Mouse (Mus musculus) heart, embryonic 13.5 days (tissue): ENCODE data around the gene Pi4ka. TPM values are rescaled to one million over a fixed set of nuclear protein-coding genes. Genes with fewer than 3 reads are reported as not detected.
A peak's percentile ranks its signal among the peaks of the same experiment; 100 is the strongest.

Source experiments
- ATAC-seq: fragments of 200-750 bp; cut with Nextera tagmentation; 2 replicates; pipeline ENCODE4 v1.8.0; 2017; ENCODE audit warnings: moderate TSS enrichment; ENCODE audit not compliant: insufficient number of reproducible peaks, low FRiP score, low TSS enrichment; ENCODE audit errors: extremely low read depth
- H3K27ac ChIP-seq: fragments of 300-500 bp; sonication (generic); replicated peaks from 2 replicates; pipeline ENCODE4 v1.5.1; 2015; ENCODE audit warnings: moderate library complexity, mild to moderate bottlenecking, inconsistent platforms
- H3K27me3 ChIP-seq: fragments of 300-500 bp; sonication (generic); replicated peaks from 2 replicates; pipeline ENCODE4 v1.6.1; 2015; ENCODE audit warnings: mild to moderate bottlenecking, inconsistent platforms
- H3K36me3 ChIP-seq: fragments of 300-500 bp; sonication (generic); 2 replicates; pipeline ENCODE4 v1.6.1; 2015; ENCODE audit warnings: mild to moderate bottlenecking, inconsistent platforms
- H3K4me1 ChIP-seq: fragments of 300-500 bp; sonication (generic); 2 replicates; pipeline ENCODE4 v1.6.1; 2015; ENCODE audit warnings: inconsistent platforms
- H3K4me2 ChIP-seq: fragments of 300-500 bp; sonication (generic); 2 replicates; pipeline ENCODE4 v1.6.1; 2015; ENCODE audit warnings: inconsistent platforms, mild to moderate bottlenecking, moderate library complexity
- H3K4me3 ChIP-seq: fragments of 300-500 bp; sonication (generic); 2 replicates; pipeline ENCODE4 v1.5.1; 2015; ENCODE audit warnings: moderate library complexity, mild to moderate bottlenecking, inconsistent platforms
- H3K9ac ChIP-seq: fragments of 300-500 bp; sonication (generic); 2 replicates; pipeline ENCODE4 v1.6.1; 2015; ENCODE audit warnings: inconsistent platforms, mild to moderate bottlenecking, moderate library complexity
- H3K9me3 ChIP-seq: fragments of 300-500 bp; sonication (generic); 2 replicates; pipeline ENCODE4 v1.6.1; 2016; ENCODE audit warnings: inconsistent platforms
- WGBS: fragments of 180-500 bp; shearing (Covaris S2); methylation state at CpG from one replicate; pipeline ENCODE4 v1.1.7; 2015; ENCODE audit warnings: mixed read lengths; 5-methylcytosine and 5-hydroxymethylcytosine counted together
- polyA plus RNA-seq: library from polyadenylated mRNA; unstranded; fragments of >200 nt; fragmentation: Nextera tagmentation; extraction: Ambion mirVana; gene quantifications from 2 replicates; pipeline ENCODE4 v1.2.1, GENCODE M21; 2015

The Pi4ka gene
- polyA plus RNA-seq, 1 experiment from 2014 or later, result 29.0 TPM

DNA sequence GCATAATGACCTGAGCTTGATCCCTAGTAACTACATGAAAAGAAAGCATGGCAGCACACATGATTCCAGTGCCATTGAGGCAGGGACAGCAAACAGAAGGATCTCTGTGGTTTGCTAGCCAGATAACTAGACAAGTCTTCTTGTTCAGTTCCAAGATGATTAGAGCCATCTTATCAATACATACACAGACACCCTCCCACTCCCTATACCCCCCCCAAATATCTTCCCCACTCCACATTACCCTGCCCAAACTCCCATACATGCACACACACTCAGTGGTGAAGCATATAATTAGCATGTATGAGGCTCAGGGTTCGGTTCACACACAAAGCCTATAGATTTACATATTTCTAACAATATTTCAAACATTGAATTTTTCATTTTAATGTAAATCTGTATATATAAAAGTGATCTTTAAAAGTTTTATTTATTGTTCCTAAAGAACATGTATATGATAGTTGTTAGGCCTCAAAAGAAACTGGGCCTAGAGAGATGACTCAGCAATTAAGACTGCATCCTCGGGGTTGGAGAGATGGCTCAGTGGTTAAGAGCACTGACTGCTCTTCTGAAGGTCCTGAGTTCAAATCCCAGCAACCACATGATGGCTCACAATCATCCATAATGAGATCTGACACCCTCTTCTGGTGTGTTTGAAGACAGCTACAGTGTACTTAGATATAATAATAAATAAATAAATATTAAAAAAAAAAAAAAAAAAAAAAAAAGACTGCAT is 22.4 kb downstream of the Pi4ka start:
- no peaks in the 10 kb centered on the region for H3K27me3 ChIP-seq
- H3K4me3 ChIP-seq, result no peak overlapping the region
- peaks cover 55% of the 10 kb centered on the region for H3K36me3 ChIP-seq
- 77% methylated on average over 2 of the region's 2 CpGs for WGBS
- H3K9ac ChIP-seq, result no peak overlapping the region
- no peak overlapping the region for H3K27ac ChIP-seq
- no peak overlapping the region for H3K4me2 ChIP-seq
- H3K4me1 ChIP-seq, result peaks cover 6% of the 10 kb centered on the region
- no peak for ATAC-seq
- H3K9me3 ChIP-seq, result no peaks in the 10 kb centered on the region

DNA sequence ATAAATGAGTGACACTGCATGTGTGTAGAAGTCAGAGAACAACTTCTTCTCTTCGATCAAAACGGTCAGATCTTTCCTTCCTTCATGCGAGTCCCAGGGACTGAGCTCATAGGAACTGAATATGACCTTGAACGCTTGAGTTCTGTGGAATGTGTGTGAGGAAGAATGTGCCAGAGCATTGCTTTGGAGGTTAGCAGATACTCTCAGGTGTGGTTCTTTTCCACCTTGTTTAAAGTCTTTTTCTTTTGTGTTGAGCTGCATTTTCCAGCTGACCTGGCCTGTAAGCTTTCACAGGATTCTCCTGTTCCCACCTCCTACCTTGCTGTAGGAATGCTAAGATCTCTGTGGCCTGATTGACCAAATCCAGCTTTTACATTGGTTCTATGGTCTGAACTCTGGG is 23.8 kb downstream of the Pi4ka start:
- Histone ChIP-seq H3K9ac (no peak overlapping the region), H3K9me3 (no peaks in the 10 kb centered on the region), H3K4me2 (no peak overlapping the region), H3K4me3 (no peak overlapping the region), H3K27me3 (no peaks in the 10 kb centered on the region), H3K36me3 (peaks cover 62% of the 10 kb centered on the region), H3K27ac (peak overlapping the region; percentile 37), H3K4me1 (peaks cover 6% of the 10 kb centered on the region)
- 74% methylated on average over 4 of the region's 4 CpGs for WGBS
- no peak for ATAC-seq

DNA sequence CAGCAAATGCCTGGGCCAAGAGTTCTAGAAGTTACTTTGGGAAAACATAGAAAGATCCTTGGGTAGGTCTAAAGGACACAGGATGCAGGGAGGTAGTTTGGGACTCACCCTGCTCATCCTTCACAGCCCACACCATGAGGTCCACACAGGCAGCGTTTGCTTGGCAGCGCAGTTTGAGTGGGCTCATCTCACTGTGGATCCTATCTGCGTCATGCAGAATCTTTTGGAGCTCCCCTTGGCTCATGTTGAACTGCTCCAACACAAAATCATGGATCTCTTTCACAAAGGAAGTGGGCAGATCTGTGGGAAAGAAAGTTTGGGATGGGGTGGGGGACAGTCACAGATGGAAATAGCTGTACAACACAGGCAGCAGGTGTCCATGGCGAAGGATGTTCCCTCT is 47.3 kb downstream of the Pi4ka start:
- H3K9ac ChIP-seq, result no peak overlapping the region
- H3K9me3 ChIP-seq, result no peaks in the 10 kb centered on the region
- no peaks in the 10 kb centered on the region for H3K4me1 ChIP-seq
- ATAC-seq, result no peak
- no peak overlapping the region for H3K27ac ChIP-seq
- no peak overlapping the region for H3K4me2 ChIP-seq
- no peak overlapping the region for H3K4me3 ChIP-seq
- WGBS, result 94% methylated on average over 4 of the region's 4 CpGs
- no peaks in the 10 kb centered on the region for H3K27me3 ChIP-seq
- H3K36me3 ChIP-seq, result peaks cover 77% of the 10 kb centered on the region

DNA sequence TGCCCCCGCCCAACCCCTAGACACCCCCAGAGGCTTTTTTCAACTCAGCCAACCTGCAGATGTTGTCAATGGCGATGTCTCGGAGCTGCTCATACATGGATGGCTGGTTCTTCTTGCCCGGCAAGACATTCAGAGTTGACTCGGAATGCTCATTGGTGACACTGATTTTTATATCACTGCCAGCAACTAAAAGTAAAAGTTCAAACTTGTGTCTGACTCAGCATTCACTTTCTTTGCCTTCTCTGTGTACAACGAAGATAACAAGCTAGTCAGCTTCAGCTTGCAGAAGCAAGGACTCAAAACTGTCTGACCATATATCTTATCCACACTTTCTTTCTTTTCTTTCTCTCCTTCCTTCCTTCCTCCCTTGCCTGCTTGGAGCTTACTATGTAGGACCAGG is 50.1 kb downstream of the Pi4ka start:
- WGBS, result 83% methylated on average over 6 of the region's 6 CpGs
- Histone ChIP-seq H3K9ac (no peak overlapping the region), H3K9me3 (no peaks in the 10 kb centered on the region), H3K4me3 (no peak overlapping the region), H3K4me2 (no peak overlapping the region), H3K4me1 (no peaks in the 10 kb centered on the region), H3K27me3 (no peaks in the 10 kb centered on the region), H3K36me3 (peaks cover 84% of the 10 kb centered on the region), H3K27ac (no peak overlapping the region)
- ATAC-seq, result no peak

DNA sequence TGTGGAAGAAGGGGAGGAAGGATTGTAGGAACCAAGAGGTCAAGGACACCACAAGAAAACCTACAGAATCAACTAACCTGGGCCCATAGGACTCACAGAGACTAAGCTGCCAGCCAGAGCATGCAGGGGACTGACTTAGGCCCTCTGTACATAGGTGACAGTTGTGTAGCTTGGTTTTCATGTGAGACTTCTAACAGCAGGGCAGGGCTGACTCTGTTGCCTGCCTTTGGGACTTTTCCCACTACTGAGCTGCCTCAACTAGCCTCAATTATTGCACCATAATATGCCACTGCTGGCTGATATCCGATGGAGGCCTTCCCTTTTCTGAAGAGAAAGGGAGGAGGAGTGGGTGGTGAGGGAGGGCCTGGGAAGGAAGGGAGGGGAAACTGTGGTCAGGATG is 59.3 kb downstream of the Pi4ka start:
- no peaks in the 10 kb centered on the region for H3K27me3 ChIP-seq
- H3K9ac ChIP-seq, result no peak overlapping the region
- H3K36me3 ChIP-seq, result peaks cover 76% of the 10 kb centered on the region
- no peaks in the 10 kb centered on the region for H3K9me3 ChIP-seq
- 79% methylated on average over 1 of the region's 1 CpGs for WGBS
- no peak overlapping the region for H3K27ac ChIP-seq
- H3K4me3 ChIP-seq, result no peak overlapping the region
- ATAC-seq, result no peak
- no peaks in the 10 kb centered on the region; the same call in 1 of the 2 replicates for H3K4me1 ChIP-seq
- no peak overlapping the region for H3K4me2 ChIP-seq

DNA sequence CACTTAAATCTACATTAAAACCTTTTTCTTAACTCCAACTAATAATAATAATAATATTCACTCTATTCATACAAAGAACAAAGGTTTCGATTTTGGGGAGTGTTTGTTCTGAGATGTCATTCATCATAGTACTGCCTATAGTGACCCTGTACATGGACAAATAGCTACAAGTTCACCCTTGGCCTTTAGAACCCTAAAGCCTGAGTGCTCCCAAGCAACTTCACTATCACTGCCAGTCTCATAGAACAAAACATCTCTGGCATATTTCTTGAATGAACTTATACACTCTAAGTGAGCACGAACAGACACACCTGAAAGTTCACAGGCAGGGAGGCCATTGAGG is 60.3 kb downstream of the Pi4ka start:
- Histone ChIP-seq H3K27ac (no peak overlapping the region), H3K4me2 (no peak overlapping the region), H3K4me1 (no peaks in the 10 kb centered on the region; the same call in 1 of the 2 replicates), H3K9me3 (no peaks in the 10 kb centered on the region), H3K4me3 (no peak overlapping the region), H3K36me3 (peaks cover 66% of the 10 kb centered on the region), H3K27me3 (no peaks in the 10 kb centered on the region), H3K9ac (no peak overlapping the region)
- WGBS, result 81% methylated on average over 2 of the region's 2 CpGs
- no peak for ATAC-seq

DNA sequence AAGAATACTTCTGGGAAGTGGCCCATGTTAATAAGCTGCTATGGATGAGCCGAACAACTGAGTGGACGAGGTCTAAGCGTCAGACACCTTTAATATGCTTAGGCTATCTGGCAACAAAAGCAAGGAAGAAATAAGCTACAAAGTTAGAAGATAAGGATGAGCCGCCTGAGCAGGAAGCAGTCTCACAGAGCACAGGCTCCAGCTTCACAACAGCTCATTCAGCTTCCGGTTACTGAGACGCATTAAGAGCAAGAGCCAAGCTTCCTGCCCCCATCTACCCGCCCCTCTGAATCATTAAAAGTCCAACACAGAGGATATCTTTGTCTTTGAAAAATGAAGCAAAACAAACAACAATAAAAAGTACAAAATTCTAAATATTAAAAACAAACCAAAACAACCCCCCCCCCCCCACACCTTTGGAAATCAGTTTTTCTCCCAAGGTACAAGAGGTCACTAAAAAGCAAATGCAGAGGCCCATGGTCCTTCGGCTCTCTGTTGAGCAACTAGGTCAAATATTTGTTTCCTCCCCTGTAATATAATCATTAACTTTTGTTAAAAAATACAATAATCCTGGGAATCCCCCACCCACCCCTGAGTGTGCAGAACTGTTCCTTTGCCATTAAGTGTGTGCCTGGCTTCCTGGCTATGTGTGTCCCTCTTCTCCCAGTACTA is 60.8 kb downstream of the Pi4ka start:
- ATAC-seq, result no peak
- H3K4me3 ChIP-seq, result no peak overlapping the region
- H3K9ac ChIP-seq, result no peak overlapping the region
- no peaks in the 10 kb centered on the region for H3K9me3 ChIP-seq
- 63% methylated on average over 8 of the region's 8 CpGs for whole genome bisulfite sequencing
- H3K4me2 ChIP-seq, result no peak overlapping the region
- H3K27me3 ChIP-seq, result no peaks in the 10 kb centered on the region
- peaks cover 61% of the 10 kb centered on the region for H3K36me3 ChIP-seq
- no peak overlapping the region for H3K27ac ChIP-seq
- no peaks in the 10 kb centered on the region; the same call in 1 of the 2 replicates for H3K4me1 ChIP-seq

DNA sequence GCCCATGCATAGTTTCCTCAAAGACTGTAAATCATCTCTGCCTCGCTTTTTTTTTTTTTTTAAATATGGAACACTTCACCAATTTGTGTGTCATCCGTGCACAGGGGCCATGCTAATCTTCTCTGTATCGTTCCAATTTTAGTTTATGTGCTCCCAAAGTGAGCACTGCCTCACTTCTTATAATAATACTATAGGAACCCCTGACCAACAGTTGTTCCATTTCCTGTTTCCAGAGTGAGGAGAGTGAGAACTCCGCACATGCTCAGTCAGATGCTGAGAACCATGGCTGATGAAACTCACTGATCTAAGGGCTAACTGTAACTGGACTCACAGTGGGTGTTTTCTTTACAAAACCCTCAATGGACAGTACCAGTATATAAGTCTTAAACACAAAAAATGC is 64.3 kb downstream of the Pi4ka start:
- no peaks in the 10 kb centered on the region for H3K27me3 ChIP-seq
- no peak for ATAC-seq
- no peak overlapping the region for H3K27ac ChIP-seq
- WGBS, result 77% methylated on average over 4 of the region's 4 CpGs
- no peak overlapping the region for H3K4me2 ChIP-seq
- no peaks in the 10 kb centered on the region; the same call in 1 of the 2 replicates for H3K4me1 ChIP-seq
- no peak overlapping the region for H3K4me3 ChIP-seq
- no peaks in the 10 kb centered on the region for H3K9me3 ChIP-seq
- peaks cover 49% of the 10 kb centered on the region for H3K36me3 ChIP-seq
- no peak overlapping the region for H3K9ac ChIP-seq

DNA sequence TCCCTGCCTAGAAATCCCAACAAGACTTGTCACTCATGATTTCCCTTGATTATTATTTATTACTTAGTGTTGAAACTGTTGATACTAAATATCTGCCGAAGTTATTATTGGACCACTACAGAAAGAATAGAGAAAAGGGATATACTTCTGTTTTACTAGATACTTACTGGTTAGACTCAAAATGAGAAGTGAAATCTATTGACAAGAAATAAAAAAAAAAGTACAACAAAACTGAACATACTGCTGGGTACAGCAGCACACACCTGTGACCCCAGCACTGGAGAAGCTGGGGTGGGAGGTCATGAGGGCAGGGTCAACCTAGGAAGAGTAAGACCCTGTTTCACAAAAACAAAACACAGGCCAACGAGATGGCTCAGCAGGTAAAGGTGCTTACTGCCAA is 65.4 kb downstream of the Pi4ka start:
- H3K27me3 ChIP-seq, result no peaks in the 10 kb centered on the region
- H3K4me1 ChIP-seq, result no peaks in the 10 kb centered on the region; the same call in 1 of the 2 replicates
- H3K27ac ChIP-seq, result no peak overlapping the region
- no peaks in the 10 kb centered on the region for H3K9me3 ChIP-seq
- H3K36me3 ChIP-seq, result peaks cover 48% of the 10 kb centered on the region
- no peak overlapping the region for H3K4me3 ChIP-seq
- WGBS, result 88% methylated on average over 2 of the region's 2 CpGs
- no peak overlapping the region for H3K9ac ChIP-seq
- H3K4me2 ChIP-seq, result no peak overlapping the region
- no peak for ATAC-seq

DNA sequence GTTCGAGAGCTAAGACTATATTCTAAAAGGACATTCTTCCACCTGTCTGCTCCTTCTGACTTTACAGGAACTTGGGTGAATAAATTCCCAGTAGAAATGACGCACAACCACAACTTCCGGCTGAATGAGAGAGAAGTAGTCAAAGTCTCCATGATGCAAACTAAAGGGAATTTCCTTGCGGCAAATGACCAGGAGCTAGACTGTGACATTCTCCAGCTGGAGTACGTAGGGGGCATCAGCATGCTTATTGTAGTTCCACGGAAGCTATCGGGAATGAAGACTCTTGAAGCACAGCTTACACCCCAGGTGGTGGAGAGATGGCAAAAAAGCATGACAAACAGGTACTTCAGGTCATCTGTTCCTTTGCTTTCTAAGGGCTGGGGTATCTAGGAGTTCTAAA is 66.4 kb downstream of the Pi4ka start:
- 79% methylated on average over 7 of the region's 7 CpGs for WGBS
- H3K4me1 ChIP-seq, result no peaks in the 10 kb centered on the region; the same call in 1 of the 2 replicates
- peaks cover 46% of the 10 kb centered on the region for H3K36me3 ChIP-seq
- ATAC-seq, result no peak
- no peak overlapping the region for H3K4me2 ChIP-seq
- H3K9me3 ChIP-seq, result no peaks in the 10 kb centered on the region
- no peak overlapping the region for H3K4me3 ChIP-seq
- no peaks in the 10 kb centered on the region for H3K27me3 ChIP-seq
- no peak overlapping the region for H3K27ac ChIP-seq
- H3K9ac ChIP-seq, result no peak overlapping the region

DNA sequence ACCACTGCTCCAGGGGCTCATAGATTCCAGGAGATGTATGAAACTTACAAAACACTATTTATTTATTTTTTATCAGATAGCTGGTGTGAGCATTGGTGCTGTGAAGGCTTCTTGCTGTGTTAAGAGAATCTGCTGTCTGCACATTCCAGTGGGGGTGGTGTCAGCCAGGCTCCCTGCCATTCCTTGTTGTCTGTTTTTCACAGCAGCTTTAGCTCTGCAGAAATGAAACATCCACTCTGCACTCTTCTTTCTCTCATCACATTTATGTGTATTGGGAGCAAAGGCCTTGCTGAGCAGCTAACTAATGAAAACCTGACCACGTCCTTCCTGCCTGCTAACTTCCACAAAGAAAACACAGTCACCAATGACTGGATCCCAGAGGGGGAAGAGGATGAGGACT is 70.0 kb downstream of the Pi4ka start:
- H3K4me3 ChIP-seq, result no peak overlapping the region
- no peaks in the 10 kb centered on the region for H3K27me3 ChIP-seq
- WGBS, result 54% methylated on average over 1 of the region's 1 CpGs
- no peaks in the 10 kb centered on the region for H3K4me1 ChIP-seq
- H3K9me3 ChIP-seq, result no peaks in the 10 kb centered on the region
- no peak overlapping the region for H3K9ac ChIP-seq
- peaks cover 26% of the 10 kb centered on the region for H3K36me3 ChIP-seq
- H3K27ac ChIP-seq, result no peak overlapping the region
- ATAC-seq, result no peak
- no peak overlapping the region for H3K4me2 ChIP-seq

DNA sequence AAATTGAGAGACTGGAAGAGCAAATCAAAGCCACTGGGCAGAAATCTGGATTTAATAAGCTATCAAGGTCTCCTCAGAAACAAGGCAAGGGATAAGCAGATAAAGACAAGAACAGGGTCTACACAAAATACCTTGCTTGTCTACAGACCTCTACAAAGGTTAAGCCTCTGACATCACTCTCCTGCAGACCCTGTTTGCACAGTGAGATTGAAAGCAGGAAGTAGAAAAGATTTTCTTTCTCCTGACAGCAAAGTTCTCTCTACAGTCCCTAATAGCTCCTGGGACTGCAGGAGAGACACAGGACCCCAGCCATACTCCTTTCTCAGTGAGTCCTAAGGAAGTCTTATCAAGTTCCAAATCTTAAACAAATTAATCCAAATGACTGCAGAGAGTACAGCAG is 71.5 kb downstream of the Pi4ka start:
- Histone ChIP-seq H3K27me3 (no peaks in the 10 kb centered on the region), H3K4me3 (no peak overlapping the region), H3K4me2 (no peak overlapping the region), H3K4me1 (no peaks in the 10 kb centered on the region), H3K27ac (no peak overlapping the region), H3K36me3 (peaks cover 21% of the 10 kb centered on the region), H3K9me3 (no peaks in the 10 kb centered on the region), H3K9ac (no peak overlapping the region)
- no peak for ATAC-seq
